ENCODE assay signal across 1 mouse cellular context in genomic region chr10:127177719-127178118, GRCm38 (mm10).
TF ChIP-seq lines count a peak whose summit lies in the region.

No protein-coding gene starts in this region.

TF ChIP-seq in CH12.LX, 34 proteins besides CTCF, POLR2A, EP300 and RAD21:
- peak; percentile 83 for TF ChIP-seq SMC3 (IDR thresholded peaks at IDR 0.05; ENCODE audit: low read depth, low read length)
- TF ChIP-seq KAT2A (IDR thresholded peaks at IDR 0.05; ENCODE audit: insufficient replicate concordance, low read length) = no peak
- no peak for TF ChIP-seq PAX5 (IDR thresholded peaks at IDR 0.05; ENCODE audit: low read length)
